Mouse (Mus musculus) kidney, embryonic 14.5 days (tissue): ENCODE data around the gene Ddb1. TPM values are rescaled to one million over a fixed set of nuclear protein-coding genes. Genes with fewer than 3 reads are reported as not detected.

Experiments used
- ATAC-seq: fragments of 200-750 bp; cut with Nextera tagmentation; 2 replicates; pipeline ENCODE4 v1.8.0; 2017; ENCODE audit warnings: moderate number of reproducible peaks, mild to moderate bottlenecking, moderate TSS enrichment, moderate library complexity; ENCODE audit not compliant: low FRiP score, low TSS enrichment
- H3K27ac ChIP-seq: fragments of 300-500 bp; sonication (generic); 2 replicates; pipeline ENCODE4 v1.5.1; 2014; ENCODE audit warnings: low read depth, mild to moderate bottlenecking, low read length, moderate library complexity, mixed read lengths
- H3K27me3 ChIP-seq: fragments of 300-500 bp; sonication (generic); 2 replicates; pipeline ENCODE4 v1.6.1; 2014; ENCODE audit warnings: mild to moderate bottlenecking, low read length; ENCODE audit not compliant: control insufficient read depth, insufficient read depth
- H3K36me3 ChIP-seq: fragments of 300-500 bp; sonication (generic); 2 replicates; pipeline ENCODE4 v1.6.1; 2014; ENCODE audit warnings: low read length, mixed read lengths; ENCODE audit not compliant: control insufficient read depth, insufficient read depth
- H3K4me1 ChIP-seq: fragments of 300-500 bp; sonication (generic); 2 replicates; pipeline ENCODE4 v1.6.1; 2014; ENCODE audit warnings: low read length, mixed read lengths; ENCODE audit not compliant: control insufficient read depth, insufficient read depth
- H3K4me2 ChIP-seq: fragments of 300-500 bp; sonication (generic); replicated peaks from 2 replicates; pipeline ENCODE4 v1.6.1; 2014; ENCODE audit warnings: low read depth, mild to moderate bottlenecking, low read length
- H3K4me3 ChIP-seq: fragments of 300-500 bp; sonication (generic); 2 replicates; pipeline ENCODE4 v1.5.1; 2014; ENCODE audit warnings: mild to moderate bottlenecking, low read length
- H3K9ac ChIP-seq: fragments of 300-500 bp; sonication (generic); 2 replicates; pipeline ENCODE4 v1.6.1; 2014; ENCODE audit warnings: low read depth, mild to moderate bottlenecking, low read length, moderate library complexity
- H3K9me3 ChIP-seq: fragments of 300-500 bp; sonication (generic); 2 replicates; pipeline ENCODE4 v1.6.1; 2016; ENCODE audit warnings: low read length; ENCODE audit not compliant: control insufficient read depth
- WGBS: fragments of 180-500 bp; shearing (Covaris S2); extraction: QIAGEN DNeasy Blood & Tissue Kit; methylation state at CpG from one replicate; pipeline ENCODE4 v1.1.7; 2014; 5-methylcytosine and 5-hydroxymethylcytosine counted together
- polyA plus RNA-seq: library from polyadenylated mRNA; unstranded; fragments of >200 nt; fragmentation: Nextera tagmentation; extraction: Ambion mirVana; gene quantifications from 2 replicates; pipeline ENCODE4 v1.2.1, GENCODE M21; 2014

Ddb1 gene
- polyA plus RNA-seq, 1 experiment from 2014 or later: 353 TPM

DNA sequence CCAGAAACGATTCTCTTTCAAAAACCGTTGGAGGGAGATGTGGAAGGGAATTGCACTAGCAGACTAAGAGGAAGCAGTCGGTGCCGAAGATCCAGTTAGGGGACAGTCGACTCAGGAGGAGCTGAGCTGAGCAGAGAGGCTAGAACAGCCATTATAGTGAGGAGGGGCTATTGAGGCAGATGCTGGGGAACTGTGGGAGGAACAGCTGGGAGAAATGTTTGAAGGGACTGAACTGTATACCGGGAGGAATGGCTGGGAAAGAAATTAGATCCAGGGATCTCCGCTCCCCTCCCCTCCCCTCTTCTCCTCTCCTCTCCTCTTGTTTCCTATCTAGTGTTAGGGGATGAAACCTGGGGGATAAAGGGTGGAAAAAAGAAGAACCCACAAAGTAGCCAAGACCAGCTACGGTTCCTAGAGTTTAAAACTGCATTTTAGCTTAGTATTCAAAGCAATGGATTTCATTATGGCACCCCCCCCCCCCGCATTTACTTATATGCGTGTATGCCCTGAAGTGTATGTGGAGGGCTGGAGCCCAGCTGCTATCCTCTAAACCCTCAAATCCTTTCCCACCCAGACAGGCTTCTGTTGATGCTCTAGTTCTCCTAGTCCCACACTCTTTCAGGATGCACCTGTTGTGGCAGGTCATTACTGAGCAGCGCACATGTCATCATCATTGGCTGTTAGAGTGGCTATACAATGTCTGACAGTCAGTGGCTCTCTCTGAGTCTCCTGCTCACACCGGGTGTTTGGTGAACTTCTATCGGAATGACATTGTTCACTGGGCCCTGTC lies 35.7 kb downstream of the Ddb1 start:
- H3K4me2 ChIP-seq: peak overlapping the region; percentile 31; the same call in 1 of the 2 replicates
- H3K27ac ChIP-seq: no peak overlapping the region
- no peak overlapping the region for H3K4me3 ChIP-seq
- no peaks in the 10 kb centered on the region for H3K9me3 ChIP-seq
- H3K9ac ChIP-seq: 0 out of 2 replicates have a peak overlapping the region, but pooled peaks have one; percentile 12
- ATAC-seq: peak; percentile 44; the same call in 1 of the 2 replicates
- H3K36me3 ChIP-seq: no peaks in the 10 kb centered on the region
- H3K4me1 ChIP-seq: peaks cover 3% of the 10 kb centered on the region; the same call in 1 of the 2 replicates
- H3K27me3 ChIP-seq: no peaks in the 10 kb centered on the region
- 42% methylated on average over 13 of the region's 13 CpGs for WGBS

DNA sequence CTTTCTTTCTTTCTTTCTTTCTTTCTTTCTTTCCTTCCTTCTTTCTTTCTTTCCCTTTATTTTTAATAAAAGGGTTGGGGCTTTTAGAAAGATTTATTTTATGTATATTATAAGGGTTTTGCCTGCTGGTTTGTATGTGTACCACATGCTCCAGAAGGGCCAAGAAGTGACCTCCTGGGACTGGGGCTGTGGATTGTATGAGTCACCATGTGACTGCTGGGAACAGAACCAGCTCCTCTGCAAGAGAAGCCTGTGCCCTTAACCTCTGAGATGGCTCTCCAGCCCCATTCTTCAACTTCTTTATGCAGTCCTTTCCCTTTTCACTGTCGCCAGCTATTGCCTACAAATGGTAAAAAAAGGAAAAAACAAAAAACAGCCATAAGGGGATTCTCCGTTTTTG lies 40.5 kb downstream of the Ddb1 start:
- H3K4me3 ChIP-seq: no peak overlapping the region
- H3K9ac ChIP-seq: no peak overlapping the region
- H3K36me3 ChIP-seq: no peaks in the 10 kb centered on the region
- H3K27me3 ChIP-seq: no peaks in the 10 kb centered on the region
- no peak overlapping the region for H3K27ac ChIP-seq
- no peak for ATAC-seq
- H3K4me2 ChIP-seq: no peak overlapping the region
- H3K4me1 ChIP-seq: no peaks in the 10 kb centered on the region
- 85% methylated on average over 2 of the region's 2 CpGs for WGBS
- no peaks in the 10 kb centered on the region for H3K9me3 ChIP-seq

- H3K4me2 ChIP-seq: no peak overlapping the region
- no peaks in the 10 kb centered on the region for H3K27me3 ChIP-seq
- H3K4me3 ChIP-seq: no peak overlapping the region
- no peak overlapping the region for H3K27ac ChIP-seq
- H3K4me1 ChIP-seq: no peaks in the 10 kb centered on the region
- H3K9me3 ChIP-seq: no peaks in the 10 kb centered on the region
- no peak for ATAC-seq
- H3K9ac ChIP-seq: no peak overlapping the region
- 73% methylated on average over 8 of the region's 8 CpGs for WGBS
- no peaks in the 10 kb centered on the region for H3K36me3 ChIP-seq
Observed at GRCm38 (mm10) chr19:10648156-10648555, 43.0 kb downstream of the Ddb1 start.

- no peak overlapping the region for H3K27ac ChIP-seq
- H3K9me3 ChIP-seq: no peaks in the 10 kb centered on the region
- 39% methylated on average over 3 of the region's 3 CpGs for WGBS
- H3K36me3 ChIP-seq: no peaks in the 10 kb centered on the region
- no peak overlapping the region for H3K4me2 ChIP-seq
- H3K27me3 ChIP-seq: no peaks in the 10 kb centered on the region
- no peak overlapping the region for H3K4me3 ChIP-seq
- no peaks in the 10 kb centered on the region for H3K4me1 ChIP-seq
- no peak overlapping the region for H3K9ac ChIP-seq
- ATAC-seq: no peak
Observed at GRCm38 (mm10) chr19:10656058-10656457, 50.9 kb downstream of the Ddb1 start.

DNA sequence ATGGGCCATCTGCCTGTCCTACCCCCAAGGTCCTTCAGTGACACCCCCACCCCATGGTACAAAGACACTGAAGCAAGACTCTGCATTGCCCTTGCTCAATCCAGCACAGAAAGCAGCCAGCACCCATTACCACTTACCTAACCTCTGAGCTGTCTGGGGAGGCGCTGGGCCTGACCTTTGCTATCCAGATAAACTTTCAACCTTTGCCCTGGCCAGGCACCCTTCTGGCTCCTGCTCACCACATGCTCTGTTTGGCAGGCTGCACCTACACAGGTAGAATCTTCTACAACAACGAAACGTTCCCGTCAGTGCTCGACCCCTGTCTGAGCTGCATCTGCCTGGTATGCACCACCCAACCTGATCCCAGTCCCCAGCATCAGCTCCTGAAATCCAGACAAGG lies 52.6 kb downstream of the Ddb1 start:
- WGBS: 85% methylated on average over 5 of the region's 5 CpGs
- Histone ChIP-seq H3K36me3 (no peaks in the 10 kb centered on the region), H3K4me2 (no peak overlapping the region), H3K27me3 (no peaks in the 10 kb centered on the region), H3K9ac (no peak overlapping the region), H3K4me3 (no peak overlapping the region), H3K27ac (no peak overlapping the region), H3K4me1 (no peaks in the 10 kb centered on the region), H3K9me3 (no peaks in the 10 kb centered on the region)
- ATAC-seq: no peak

- Histone ChIP-seq H3K4me2 (no peak overlapping the region), H3K27ac (no peak overlapping the region), H3K9me3 (no peaks in the 10 kb centered on the region), H3K36me3 (no peaks in the 10 kb centered on the region), H3K4me1 (no peaks in the 10 kb centered on the region), H3K27me3 (no peaks in the 10 kb centered on the region), H3K9ac (no peak overlapping the region), H3K4me3 (no peak overlapping the region)
- 69% methylated on average over 2 of the region's 2 CpGs for WGBS
- no peak for ATAC-seq
Observed at GRCm38 (mm10) chr19:10658406-10658805, 53.3 kb downstream of the Ddb1 start.

DNA sequence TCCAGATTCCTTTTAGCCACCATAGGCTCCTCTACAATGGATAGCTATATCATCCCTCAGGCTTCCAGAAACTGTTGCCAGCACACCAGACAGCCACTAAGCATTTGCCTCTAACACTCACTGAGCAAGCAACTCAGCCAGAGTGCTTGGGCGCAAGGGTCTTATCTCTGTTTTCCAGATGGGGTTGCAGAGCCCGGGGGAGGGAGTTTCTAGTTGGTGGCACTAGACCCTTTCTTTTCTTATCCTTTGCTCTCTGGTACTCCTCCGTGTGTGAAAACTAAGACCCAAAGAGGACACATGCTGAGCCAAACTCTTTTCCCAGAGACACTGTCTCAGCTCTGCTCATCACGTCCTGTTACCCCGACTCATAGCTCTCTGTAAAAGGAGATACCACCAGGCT lies 56.2 kb downstream of the Ddb1 start:
- H3K27ac ChIP-seq: no peak overlapping the region
- H3K4me2 ChIP-seq: no peak overlapping the region
- ATAC-seq: no peak

GRCm38 (mm10) chr19:10661919-10662318 lies 56.8 kb downstream of the Ddb1 start:
- no peaks in the 10 kb centered on the region for H3K4me1 ChIP-seq
- H3K36me3 ChIP-seq: no peaks in the 10 kb centered on the region
- no peaks in the 10 kb centered on the region for H3K9me3 ChIP-seq
- H3K27me3 ChIP-seq: no peaks in the 10 kb centered on the region
- no peak overlapping the region for H3K4me3 ChIP-seq
- 91% methylated on average over 2 of the region's 2 CpGs for WGBS
- no peak overlapping the region for H3K4me2 ChIP-seq
- no peak for ATAC-seq
- H3K9ac ChIP-seq: no peak overlapping the region
- no peak overlapping the region for H3K27ac ChIP-seq

More for the DNA sequence above, 56.2 kb downstream of the Ddb1 start:
- Histone ChIP-seq H3K9me3 (no peaks in the 10 kb centered on the region), H3K36me3 (no peaks in the 10 kb centered on the region), H3K4me1 (no peaks in the 10 kb centered on the region), H3K4me3 (no peak overlapping the region), H3K9ac (no peak overlapping the region), H3K27me3 (no peaks in the 10 kb centered on the region)
- 78% methylated on average over 5 of the region's 5 CpGs for WGBS

- no peak for ATAC-seq
- Histone ChIP-seq H3K9me3 (no peaks in the 10 kb centered on the region), H3K27ac (no peak overlapping the region), H3K4me1 (no peaks in the 10 kb centered on the region), H3K4me2 (no peak overlapping the region), H3K9ac (no peak overlapping the region), H3K4me3 (no peak overlapping the region), H3K27me3 (no peaks in the 10 kb centered on the region), H3K36me3 (no peaks in the 10 kb centered on the region)
- WGBS: 59% methylated on average over 3 of the region's 3 CpGs
Observed at GRCm38 (mm10) chr19:10662665-10663064, 57.5 kb downstream of the Ddb1 start.
